Comparison of ENCODE assay signal across 18 mouse cellular contexts in the genomic region with DNA sequence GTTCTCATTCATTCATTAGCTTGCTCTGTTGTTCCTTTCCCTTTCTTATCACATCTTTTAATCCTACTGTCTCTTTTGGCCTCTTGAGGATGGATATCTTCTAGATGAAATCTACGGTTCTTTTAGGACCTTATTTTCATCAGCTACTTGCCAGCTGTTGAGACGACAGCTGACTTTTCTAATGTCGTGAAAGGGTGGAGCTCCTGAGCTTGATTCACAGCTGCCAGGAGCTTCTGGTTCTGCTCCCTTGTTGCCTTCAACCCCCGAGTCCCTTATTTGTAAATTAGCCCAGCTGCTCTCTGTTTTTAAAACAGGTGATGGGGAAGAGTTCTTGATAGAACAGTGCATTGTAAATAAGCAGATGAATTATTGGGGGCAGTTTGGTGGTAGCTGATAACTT. TPM values are rescaled to one million over a fixed set of nuclear protein-coding genes. Genes with fewer than 3 reads are reported as not detected.
"Had no signal": no experiment of that assay in that cellular context is flagged by ENCODE, and none has a peak within 500 bp of the region (broad histone marks: within the 10 kb centered on the region; RNA-seq: fewer than 3 reads in every experiment).

No protein-coding gene starts in this region.

- H3K27me3 ChIP-seq: midbrain, embryonic 12.5 days; neural tube, embryonic 13.5 days; neural tube, embryonic 15.5 days had no signal

- H3K27ac ChIP-seq: midbrain, embryonic 10.5 days; midbrain, embryonic 12.5 days; neural tube, embryonic 13.5 days; neural tube, embryonic 15.5 days had no signal

- H3K9me3 ChIP-seq: midbrain, embryonic 10.5 days; midbrain, embryonic 12.5 days; neural tube, embryonic 13.5 days; neural tube, embryonic 15.5 days had no signal

- H3K9ac ChIP-seq: lung, embryonic 14.5 days; midbrain, embryonic 12.5 days; neural tube, embryonic 13.5 days; neural tube, embryonic 15.5 days had no signal

- H3K4me3 ChIP-seq: midbrain, embryonic 10.5 days; midbrain, embryonic 12.5 days; neural tube, embryonic 13.5 days; neural tube, embryonic 15.5 days had no signal

- H3K36me3 ChIP-seq: midbrain, embryonic 10.5 days; midbrain, embryonic 12.5 days; neural tube, embryonic 13.5 days; neural tube, embryonic 15.5 days had no signal

- DNase-seq: lung, adult 18-20 months; lung, embryonic 14.5 days; lung, postnatal 10 days; lung, postnatal 4 days; midbrain, embryonic 14.5 days; retina, postnatal 1 day; right cerebral cortex, adult 18-20 months; right cerebral cortex, postnatal 25 days; right cerebral cortex, postnatal 4 days; spleen, adult 18-20 months; thymus, adult 18-20 months; thymus, postnatal 14 days; thymus, postnatal 36 days had no signal

- H3K4me1 ChIP-seq: midbrain, embryonic 12.5 days had no signal

- H3K4me2 ChIP-seq: lung, embryonic 14.5 days; midbrain, embryonic 12.5 days; neural tube, embryonic 13.5 days; neural tube, embryonic 15.5 days had no signal

RNA-seq across cellular contexts. Expression of gene Adgrl3, which starts 48.9 kb away (rescaled TPM):
- total RNA-seq: megakaryocyte-erythroid progenitor cell, adult 5-6 weeks had no signal
